Mouse (Mus musculus): ENCODE results near the gene Cdc42se2.

GRCm38 (mm10) chr11:54801791-54802558, 14.5 kb upstream of the Cdc42se2 start:
- TF ChIP-seq MAFK (IDR thresholded peaks at IDR 0.05; ENCODE audit: insufficient read depth, low read depth, low read length) (no peak), HCFC1 (IDR thresholded peaks at IDR 0.05; ENCODE audit: borderline replicate concordance, insufficient read depth, low read length) (no peak), ZNF384 (IDR thresholded peaks at IDR 0.05; ENCODE audit: low read depth, low read length) (no peak)

All from ES-E14 (cell line).